Mouse (Mus musculus): ENCODE measurements around the gene Ccl25. TPM values are rescaled to one million over a fixed set of nuclear protein-coding genes. Genes with fewer than 3 reads are reported as not detected.
"Not testable (repeated sequence)": the region's sequence is repeated elsewhere in the genome, so short reads cannot be mapped to it uniquely, and the experiment has no call there.

The Ccl25 gene
- polyA plus RNA-seq, 1 experiment from 2014 or later = 21.3 TPM

DNA sequence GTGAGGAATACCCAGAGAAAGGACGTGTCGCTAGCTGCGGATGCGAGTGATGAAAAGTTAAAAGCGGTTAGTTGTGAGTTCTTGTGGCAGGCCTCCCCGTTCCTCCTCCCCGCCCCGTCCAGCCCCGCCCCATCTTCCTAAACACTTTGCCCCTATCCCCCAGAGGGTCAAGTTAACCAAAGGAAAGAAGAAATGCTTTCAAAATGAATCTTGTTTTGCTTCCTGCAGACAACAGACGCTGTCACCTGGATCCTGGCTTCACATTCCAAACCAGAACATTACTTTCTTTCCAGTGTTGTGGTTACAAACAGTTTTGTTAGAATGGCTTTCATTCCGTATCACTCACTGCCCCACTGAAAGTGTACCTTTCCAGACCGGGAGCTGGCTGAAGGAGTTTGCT lies 23.3 kb downstream of the Ccl25 start:
- H3K4me3 ChIP-seq = no peak overlapping the region
- H3K9ac ChIP-seq = no peak overlapping the region
- no peaks in the 10 kb centered on the region for H3K4me1 ChIP-seq (replicated peaks)
- ATAC-seq (ENCODE audit: low read depth) = no peak
- no peaks in the 10 kb centered on the region for H3K9me3 ChIP-seq
- no peak overlapping the region for H3K4me2 ChIP-seq
- H3K27me3 ChIP-seq = no peaks in the 10 kb centered on the region
- H3K36me3 ChIP-seq = no peaks in the 10 kb centered on the region
- no peak overlapping the region for H3K27ac ChIP-seq (replicated peaks)
- WGBS = 40% methylated on average over 12 of the region's 12 CpGs

DNA sequence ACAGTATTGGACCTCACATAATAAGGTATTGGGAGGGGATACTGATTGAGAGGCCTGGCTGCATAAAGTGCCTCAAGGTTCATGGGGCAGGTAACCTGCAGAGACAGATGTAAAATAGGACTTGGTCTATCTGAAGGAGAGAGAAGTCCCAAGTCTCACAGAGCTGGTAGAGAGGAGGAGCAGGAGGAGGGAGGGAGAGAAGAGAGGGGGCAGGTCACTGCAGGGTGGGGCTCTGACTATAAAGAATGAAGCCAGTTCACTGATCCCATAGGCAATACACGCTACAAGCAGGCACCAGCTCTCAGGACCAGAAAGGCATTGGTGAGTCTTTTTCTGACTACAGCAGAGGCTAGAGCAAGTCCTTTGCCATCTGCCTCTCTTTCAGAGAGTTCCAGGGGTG lies 24.3 kb downstream of the Ccl25 start:
- Histone ChIP-seq H3K4me1 (replicated peaks) (no peaks in the 10 kb centered on the region), H3K4me3 (no peak overlapping the region), H3K27ac (replicated peaks) (no peak overlapping the region), H3K36me3 (no peaks in the 10 kb centered on the region), H3K9me3 (no peaks in the 10 kb centered on the region), H3K27me3 (no peaks in the 10 kb centered on the region), H3K4me2 (no peak overlapping the region), H3K9ac (no peak overlapping the region)
- 83% methylated on average over 1 of the region's 1 CpGs for WGBS
- ATAC-seq (ENCODE audit: low read depth) = no peak

DNA sequence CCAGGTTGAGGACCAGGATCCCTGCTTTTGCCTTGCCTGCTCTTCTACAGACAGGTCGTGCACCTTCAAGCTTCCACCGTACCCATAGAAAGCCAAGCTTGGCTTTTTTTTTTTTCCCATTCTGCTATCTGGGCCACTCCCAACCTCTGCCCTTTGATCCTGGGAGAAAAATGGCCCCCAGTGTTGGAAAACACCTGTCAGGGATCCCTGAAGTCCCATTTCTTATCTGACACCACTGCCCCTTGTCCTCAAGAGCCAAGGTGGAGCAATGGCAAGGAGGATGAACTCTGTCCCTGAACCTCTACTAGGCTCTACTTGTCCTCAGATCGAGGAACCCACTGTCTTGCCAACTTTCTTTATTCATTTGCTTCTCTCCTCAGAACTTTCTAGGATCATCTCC lies 25.6 kb downstream of the Ccl25 start:
- 93% methylated on average over 3 of the region's 3 CpGs for WGBS
- Histone ChIP-seq H3K27ac (replicated peaks) (no peak overlapping the region), H3K4me2 (no peak overlapping the region), H3K27me3 (no peaks in the 10 kb centered on the region), H3K9me3 (no peaks in the 10 kb centered on the region), H3K4me3 (no peak overlapping the region), H3K9ac (no peak overlapping the region), H3K36me3 (no peaks in the 10 kb centered on the region), H3K4me1 (replicated peaks) (no peaks in the 10 kb centered on the region)
- no peak for ATAC-seq (ENCODE audit: low read depth)

DNA sequence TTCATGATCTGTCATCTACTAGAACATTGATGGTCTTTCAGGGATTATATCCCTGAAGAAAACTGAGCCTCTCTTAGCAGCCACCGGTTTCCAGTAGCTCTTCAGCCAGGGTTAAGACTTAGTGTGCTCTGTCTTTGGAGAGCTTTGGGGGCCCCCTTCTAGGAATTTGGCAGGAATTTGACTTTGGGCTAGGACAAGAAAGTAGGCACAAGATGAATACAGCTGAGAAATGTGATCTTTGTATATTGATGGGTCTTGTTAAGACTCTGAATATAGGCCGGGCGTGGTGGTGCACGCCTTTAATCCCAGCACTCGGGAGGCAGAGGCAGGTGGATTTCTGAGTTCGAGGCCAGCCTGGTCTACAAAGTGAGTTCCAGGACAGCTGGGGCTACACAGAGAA lies 27.6 kb downstream of the Ccl25 start:
- H3K27ac ChIP-seq (replicated peaks); H3K27me3 ChIP-seq; H3K4me3 ChIP-seq; ATAC-seq (ENCODE audit: low read depth); H3K9me3 ChIP-seq; H3K4me1 ChIP-seq (replicated peaks); H3K9ac ChIP-seq; H3K36me3 ChIP-seq; H3K4me2 ChIP-seq: not testable (repeated sequence)
- 95% methylated on average over 6 of the region's 6 CpGs for WGBS

DNA sequence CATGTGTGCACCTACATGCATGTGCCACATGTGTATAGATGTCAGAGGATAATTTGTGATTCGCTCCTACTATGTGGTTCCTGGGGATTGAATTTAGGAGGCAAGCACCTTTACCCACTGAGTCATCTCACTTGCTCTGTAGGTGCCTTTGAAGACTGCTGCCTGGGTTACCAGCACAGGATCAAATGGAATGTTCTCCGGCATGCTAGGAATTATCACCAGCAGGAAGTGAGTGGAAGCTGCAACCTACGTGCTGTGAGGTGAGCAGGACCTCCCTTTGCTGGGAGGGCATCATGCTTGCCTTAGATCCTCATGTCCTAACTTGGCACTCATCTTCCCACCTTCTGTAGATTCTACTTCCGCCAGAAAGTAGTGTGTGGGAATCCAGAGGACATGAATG lies 28.7 kb downstream of the Ccl25 start:
- no peak overlapping the region for H3K9ac ChIP-seq
- H3K4me1 ChIP-seq (replicated peaks) = no peaks in the 10 kb centered on the region
- H3K27me3 ChIP-seq = no peaks in the 10 kb centered on the region
- H3K9me3 ChIP-seq = no peaks in the 10 kb centered on the region
- no peaks in the 10 kb centered on the region for H3K36me3 ChIP-seq
- no peak overlapping the region for H3K4me2 ChIP-seq
- WGBS = 76% methylated on average over 4 of the region's 4 CpGs
- no peak overlapping the region for H3K27ac ChIP-seq (replicated peaks)
- H3K4me3 ChIP-seq = no peak overlapping the region
- no peak for ATAC-seq (ENCODE audit: low read depth)

DNA sequence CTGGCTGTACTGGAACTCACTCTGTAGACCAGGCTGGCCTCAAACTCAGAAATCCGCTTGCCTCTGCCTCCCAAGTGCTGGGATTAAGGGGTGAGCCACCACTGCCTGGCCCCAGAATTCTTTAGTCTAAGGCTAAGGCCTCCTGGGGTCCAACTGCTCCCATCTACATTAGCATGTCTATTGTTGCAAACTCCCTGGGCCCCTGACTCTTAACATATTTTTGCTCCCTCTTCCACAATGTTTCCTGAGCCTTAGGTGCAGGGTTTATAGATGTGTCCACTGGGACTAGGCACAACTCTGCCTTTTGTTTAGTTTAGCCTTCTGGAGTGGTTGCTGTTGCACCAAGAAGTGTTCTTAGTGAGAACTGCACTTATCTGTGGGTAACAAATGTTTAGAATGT lies 29.5 kb downstream of the Ccl25 start:
- Histone ChIP-seq H3K4me1 (replicated peaks) (no peaks in the 10 kb centered on the region), H3K27ac (replicated peaks) (no peak overlapping the region), H3K9me3 (no peaks in the 10 kb centered on the region), H3K4me3 (no peak overlapping the region), H3K36me3 (no peaks in the 10 kb centered on the region), H3K4me2 (no peak overlapping the region), H3K27me3 (no peaks in the 10 kb centered on the region), H3K9ac (no peak overlapping the region)
- WGBS = 89% methylated on average over 1 of the region's 1 CpGs
- no peak for ATAC-seq (ENCODE audit: low read depth)

DNA sequence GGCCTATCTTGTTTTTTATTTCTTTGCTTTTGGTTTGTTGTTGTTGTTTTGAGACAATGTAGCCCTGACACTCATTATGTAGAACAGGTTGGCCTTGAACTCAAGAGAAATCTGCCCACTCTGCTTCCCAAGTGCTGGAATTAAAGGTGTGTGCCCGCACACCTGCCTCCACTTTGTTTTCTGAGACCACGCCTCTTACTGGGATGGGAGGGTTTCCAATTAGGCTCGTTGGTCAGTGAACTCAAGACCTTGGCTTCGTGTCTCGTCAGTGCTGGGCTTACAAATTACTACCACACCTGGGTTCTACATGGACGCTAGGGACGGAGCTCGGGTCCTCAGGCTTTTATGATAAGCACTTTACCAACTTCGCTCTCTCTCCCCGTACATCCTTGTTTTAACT lies 30.4 kb downstream of the Ccl25 start:
- ATAC-seq (ENCODE audit: low read depth) = no peak
- Histone ChIP-seq H3K4me1 (replicated peaks) (no peaks in the 10 kb centered on the region), H3K4me2 (no peak overlapping the region), H3K9ac (no peak overlapping the region), H3K27ac (replicated peaks) (no peak overlapping the region), H3K36me3 (no peaks in the 10 kb centered on the region), H3K4me3 (no peak overlapping the region), H3K9me3 (no peaks in the 10 kb centered on the region), H3K27me3 (no peaks in the 10 kb centered on the region)
- 93% methylated on average over 10 of the region's 10 CpGs for WGBS

DNA sequence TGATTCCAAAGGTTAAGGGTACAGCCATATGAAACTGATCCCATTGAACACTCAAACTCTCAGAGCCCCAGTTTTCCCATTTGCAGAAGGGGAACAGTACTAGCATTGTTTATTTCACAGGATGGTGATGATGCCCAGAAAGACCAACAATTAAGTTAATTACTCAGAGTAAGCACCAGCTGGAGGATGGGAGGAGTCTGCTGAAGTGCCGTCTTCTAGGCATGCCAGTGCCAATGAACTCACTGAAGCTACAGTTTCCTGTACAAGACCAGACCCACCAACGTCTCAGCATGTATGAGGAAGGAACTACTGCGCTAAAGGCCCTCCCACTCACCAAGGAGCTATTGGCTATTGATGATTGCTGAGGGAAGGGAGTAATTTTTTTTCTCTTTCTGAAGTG lies 34.4 kb downstream of the Ccl25 start:
- ATAC-seq (ENCODE audit: low read depth) = no peak
- 68% methylated on average over 3 of the region's 3 CpGs for WGBS
- H3K9ac ChIP-seq = no peak overlapping the region
- H3K9me3 ChIP-seq = no peaks in the 10 kb centered on the region
- H3K4me2 ChIP-seq = no peak overlapping the region
- H3K27me3 ChIP-seq = no peaks in the 10 kb centered on the region
- H3K27ac ChIP-seq (replicated peaks) = no peak overlapping the region
- no peaks in the 10 kb centered on the region for H3K36me3 ChIP-seq
- no peak overlapping the region for H3K4me3 ChIP-seq
- no peaks in the 10 kb centered on the region for H3K4me1 ChIP-seq (replicated peaks)

DNA sequence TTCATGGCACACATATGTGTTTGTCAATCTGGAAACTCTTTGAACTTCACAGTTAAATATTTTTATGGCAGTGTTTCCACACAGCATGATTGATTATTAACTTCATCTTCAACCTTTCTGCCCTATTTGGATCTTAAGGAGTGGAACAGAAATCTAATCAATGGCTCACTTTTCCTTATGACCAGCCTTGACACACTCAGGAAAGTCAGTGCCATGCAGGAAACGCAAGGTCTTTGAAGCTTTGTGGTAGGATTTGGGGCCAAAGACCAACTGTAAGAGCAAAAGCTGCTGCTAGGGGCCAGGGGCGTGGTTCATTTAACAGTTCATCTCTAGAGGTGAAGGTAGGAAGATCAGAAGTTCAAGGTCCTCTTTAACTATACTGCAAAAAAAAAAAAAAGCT lies 35.9 kb downstream of the Ccl25 start:
- no peak overlapping the region for H3K4me2 ChIP-seq
- H3K9ac ChIP-seq = no peak overlapping the region
- no peak for ATAC-seq (ENCODE audit: low read depth)
- no peaks in the 10 kb centered on the region for H3K9me3 ChIP-seq
- WGBS = 86% methylated on average over 2 of the region's 2 CpGs
- no peak overlapping the region for H3K27ac ChIP-seq (replicated peaks)
- no peaks in the 10 kb centered on the region for H3K27me3 ChIP-seq
- no peaks in the 10 kb centered on the region for H3K36me3 ChIP-seq
- no peaks in the 10 kb centered on the region for H3K4me1 ChIP-seq (replicated peaks)
- H3K4me3 ChIP-seq = no peak overlapping the region

DNA sequence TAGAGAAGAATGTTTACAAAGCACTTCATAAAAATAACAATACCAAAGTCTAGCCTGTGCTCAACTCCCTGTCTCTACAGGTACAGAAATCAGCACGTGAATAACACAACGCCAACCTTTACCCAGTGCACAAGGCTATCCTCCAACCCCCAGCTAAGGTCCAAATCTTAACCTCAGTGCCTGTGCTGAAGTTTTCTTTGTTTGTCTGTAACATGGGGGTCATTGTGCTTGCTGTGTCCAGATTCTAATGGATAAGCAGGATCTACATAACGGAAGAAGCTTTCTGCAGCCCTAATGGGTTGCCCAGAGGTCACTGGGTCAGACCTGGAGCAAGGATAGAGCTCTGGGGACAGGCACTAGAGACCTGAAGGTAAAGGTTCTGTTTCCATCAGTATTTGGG lies 41.2 kb downstream of the Ccl25 start:
- H3K4me2 ChIP-seq = no peak overlapping the region
- no peak overlapping the region for H3K4me3 ChIP-seq
- no peaks in the 10 kb centered on the region for H3K4me1 ChIP-seq (replicated peaks)
- ATAC-seq (ENCODE audit: low read depth) = no peak
- WGBS = 88% methylated on average over 3 of the region's 3 CpGs
- H3K36me3 ChIP-seq = no peaks in the 10 kb centered on the region
- H3K9me3 ChIP-seq = no peaks in the 10 kb centered on the region; the same call in 1 of the 2 replicates
- no peak overlapping the region for H3K27ac ChIP-seq (replicated peaks)
- H3K9ac ChIP-seq = no peak overlapping the region
- H3K27me3 ChIP-seq = no peaks in the 10 kb centered on the region

DNA sequence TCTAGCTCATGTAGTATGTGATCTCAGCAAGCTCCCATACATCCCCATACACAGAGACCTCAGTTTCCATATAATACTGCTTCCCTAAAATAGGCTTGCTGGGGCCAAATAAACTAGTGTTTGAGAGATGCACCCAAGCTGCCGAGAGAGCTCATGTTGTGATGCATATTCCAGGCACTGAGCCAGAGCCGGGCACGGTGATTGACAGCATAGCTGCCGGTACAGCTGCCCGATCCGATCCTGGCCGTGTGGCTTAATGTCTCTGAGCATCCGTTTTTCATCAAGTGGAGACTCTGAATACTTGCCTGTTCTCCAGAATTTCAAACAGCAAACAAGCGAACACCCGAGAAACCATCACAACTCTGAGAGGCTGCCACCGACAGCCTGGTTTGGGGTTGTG lies 42.8 kb downstream of the Ccl25 start:
- Histone ChIP-seq H3K4me2 (no peak overlapping the region), H3K4me1 (replicated peaks) (no peaks in the 10 kb centered on the region), H3K4me3 (no peak overlapping the region), H3K9me3 (no peaks in the 10 kb centered on the region; the same call in 1 of the 2 replicates), H3K36me3 (no peaks in the 10 kb centered on the region), H3K9ac (no peak overlapping the region), H3K27me3 (no peaks in the 10 kb centered on the region), H3K27ac (replicated peaks) (no peak overlapping the region)
- no peak for ATAC-seq (ENCODE audit: low read depth)
- WGBS = 87% methylated on average over 11 of the region's 11 CpGs

DNA sequence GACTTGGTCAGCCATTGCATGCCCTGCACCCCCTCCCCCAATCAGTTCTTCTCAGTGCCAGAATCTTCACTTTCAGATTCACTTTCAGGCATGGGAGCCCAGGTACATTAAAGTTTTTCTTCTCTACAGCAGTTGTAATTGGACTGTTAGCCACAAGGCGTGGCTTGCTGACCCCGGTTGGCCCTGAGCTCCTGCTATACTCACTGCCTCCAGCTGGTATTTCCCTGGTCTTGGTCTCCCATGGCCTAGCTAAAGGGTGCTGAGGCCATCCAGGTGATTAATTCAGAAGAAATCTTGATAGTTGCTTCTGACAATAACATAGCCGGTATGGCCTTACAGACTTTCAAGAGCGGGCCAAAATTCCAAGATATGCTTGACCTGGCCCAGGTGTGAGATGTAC lies 43.5 kb downstream of the Ccl25 start:
- no peaks in the 10 kb centered on the region for H3K36me3 ChIP-seq
- 94% methylated on average over 4 of the region's 4 CpGs for whole genome bisulfite sequencing
- H3K9ac ChIP-seq = no peak overlapping the region
- no peak overlapping the region for H3K27ac ChIP-seq (replicated peaks)
- H3K4me3 ChIP-seq = no peak overlapping the region
- no peaks in the 10 kb centered on the region for H3K27me3 ChIP-seq
- no peaks in the 10 kb centered on the region; the same call in 1 of the 2 replicates for H3K9me3 ChIP-seq
- no peaks in the 10 kb centered on the region for H3K4me1 ChIP-seq (replicated peaks)
- ATAC-seq (ENCODE audit: low read depth) = no peak
- no peak overlapping the region for H3K4me2 ChIP-seq

DNA sequence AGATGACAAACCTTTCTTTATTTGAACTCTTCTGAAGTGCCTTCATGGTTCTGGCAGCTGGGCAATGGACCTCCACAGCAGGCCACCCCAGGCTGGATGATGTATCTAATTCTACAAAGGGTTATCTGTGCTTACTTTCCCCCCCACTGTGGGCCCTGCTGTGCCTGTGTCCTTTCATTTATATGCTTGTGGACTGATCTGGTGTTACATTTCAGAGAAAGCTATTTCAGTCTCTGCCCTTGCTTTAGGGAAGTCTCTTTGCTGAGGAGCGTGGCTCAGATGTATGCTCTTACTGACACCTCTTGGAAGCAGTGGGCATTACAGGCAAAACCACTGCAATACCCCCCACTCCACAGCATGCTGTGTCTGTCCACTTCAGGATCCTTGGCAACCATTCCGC lies 45.1 kb downstream of the Ccl25 start:
- 38% methylated on average over 2 of the region's 2 CpGs for WGBS
- no peak overlapping the region for H3K4me2 ChIP-seq
- H3K27ac ChIP-seq (replicated peaks) = no peak overlapping the region
- H3K4me1 ChIP-seq (replicated peaks) = no peaks in the 10 kb centered on the region
- H3K27me3 ChIP-seq = no peaks in the 10 kb centered on the region
- H3K9ac ChIP-seq = no peak overlapping the region
- no peaks in the 10 kb centered on the region; the same call in 1 of the 2 replicates for H3K9me3 ChIP-seq
- no peak overlapping the region for H3K4me3 ChIP-seq
- H3K36me3 ChIP-seq = no peaks in the 10 kb centered on the region
- ATAC-seq (ENCODE audit: low read depth) = no peak

All from neural tube, embryonic 13.5 days (tissue).